Mouse (Mus musculus): Measurements from ENCODE around the gene Gm10283.

DNA sequence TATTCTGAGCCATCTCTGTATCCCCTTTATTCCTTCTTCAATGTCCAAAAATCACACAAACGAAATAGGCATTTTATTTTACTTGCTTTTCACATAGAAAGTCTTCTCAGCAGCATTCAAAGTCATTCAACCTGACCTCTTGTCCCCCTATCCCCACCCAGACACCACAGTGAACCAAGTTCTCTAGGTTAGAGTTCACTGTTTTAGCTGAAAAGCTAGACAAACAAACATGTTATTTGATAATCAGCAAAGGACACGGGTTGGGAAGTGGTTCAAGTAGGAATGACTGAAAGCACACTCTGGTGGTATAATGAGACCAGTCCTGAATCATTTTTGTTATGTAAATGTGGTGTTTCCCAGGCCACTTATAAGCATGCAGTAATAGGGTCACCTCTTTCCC, 31.9 kb upstream of the Gm10283 start:
- TF ChIP-seq POLR2A (IDR thresholded peaks at IDR 0.05; ENCODE audit: low read depth, low read length), result no peak
- no peak for TF ChIP-seq CTCF (IDR thresholded peaks at IDR 0.05; ENCODE audit: extremely low read depth, insufficient read length, insufficient replicate concordance, low read depth, low read length)

All from small intestine, adult 2 months (tissue).